Mouse (Mus musculus): ENCODE measurements at regions not wholly inside any gene's neighbourhood (a gene's known extent, or its start where the extent isn't known, plus 50 kb on each side); places are given as distances from the start of the nearest gene placed in this dataset.

DNA sequence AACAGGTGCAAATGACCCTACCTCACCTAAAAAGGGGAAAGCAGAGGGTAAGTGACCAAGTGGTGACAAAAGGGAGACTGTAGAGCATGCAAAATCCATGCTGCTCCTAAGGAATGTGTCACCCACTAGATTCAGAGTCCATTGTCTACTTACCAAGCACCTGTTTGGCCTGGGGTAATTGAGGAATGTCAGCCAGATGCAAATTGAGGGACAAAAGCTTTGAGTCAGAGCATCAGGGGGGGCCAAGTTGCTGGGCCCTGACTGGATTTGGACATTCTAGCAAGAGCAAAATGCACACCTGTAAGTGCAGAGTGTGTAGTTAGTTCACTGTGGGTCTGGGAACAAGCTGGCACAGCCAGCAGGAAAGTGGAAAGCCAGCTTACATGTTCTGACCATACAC, 2783.6 kb downstream of the Gm37988 start:
- DNase-seq (ENCODE audit: low read depth in 2 of 2, low spot score in 2 of 2), result no peak

Data from CD8-positive naive resting alpha-beta T cell, adult 2 months (primary cell).